In the genomic region with DNA sequence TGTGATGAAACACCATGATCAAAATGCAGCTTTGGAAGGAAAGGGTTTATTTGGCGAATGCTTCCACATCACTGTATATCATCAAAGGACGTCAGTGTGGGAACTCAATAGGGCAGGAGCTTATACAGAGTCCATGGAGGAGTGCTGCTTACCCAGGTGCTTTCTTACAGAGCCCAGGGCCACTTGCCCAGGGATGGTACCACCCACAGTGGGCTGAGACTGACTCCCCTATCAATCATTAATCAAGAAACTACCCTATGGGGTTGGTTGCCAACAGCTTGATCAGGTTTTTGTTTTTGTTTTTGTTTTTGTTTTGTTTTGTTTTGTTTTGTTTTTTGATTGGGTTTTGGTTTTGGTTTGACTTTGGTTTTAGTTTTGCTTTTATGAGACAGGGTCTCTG, we compare ENCODE assay signal across 25 mouse cellular contexts. TPM values are rescaled to one million over a fixed set of nuclear protein-coding genes. Genes with fewer than 3 reads are reported as not detected.
A peak's percentile ranks its signal among the peaks of the same experiment; 100 is the strongest.
DNase-seq lines count a peak whose midpoint lies in the region; ATAC-seq and TF ChIP-seq lines count a peak whose summit lies in the region.
"Had no signal": no experiment of that assay in that cellular context is flagged by ENCODE, and none has a peak within 500 bp of the region (broad histone marks: within the 10 kb centered on the region; RNA-seq: fewer than 3 reads in every experiment).

No protein-coding gene starts in this region.

- ATAC-seq in kidney, embryonic 14.5 days (ENCODE audit: low FRiP score, low TSS enrichment) = no peak
- ATAC-seq: activated CD4-positive, CD25-positive, alpha-beta regulatory T cell, adult 4 months; CD4-positive, CD25-positive, alpha-beta regulatory T cell, adult 4 months; forebrain, embryonic 13.5 days; forebrain, embryonic 15.5 days; Patski had no signal

- no peak for TF ChIP-seq CTCF in kidney, adult 2 months (conservative IDR thresholded peaks at IDR 0.05; ENCODE audit: insufficient read depth, insufficient read length, low read depth, low read length)

- H3K4me3 ChIP-seq in kidney, adult 2 months (ENCODE audit: insufficient read depth, low read depth, low read length) = no peak overlapping the region
- H3K4me3 ChIP-seq in kidney, embryonic 14.5 days (ENCODE audit: low read length) = no peak overlapping the region
- H3K4me3 ChIP-seq: embryonic facial prominence, embryonic 10.5 days; embryonic facial prominence, embryonic 12.5 days; forebrain, embryonic 13.5 days; forebrain, embryonic 15.5 days had no signal

- H3K4me2 ChIP-seq in kidney, embryonic 14.5 days (replicated peaks; ENCODE audit: low read depth, low read length) = no peak overlapping the region
- H3K4me2 ChIP-seq: embryonic facial prominence, embryonic 12.5 days; forebrain, embryonic 13.5 days; forebrain, embryonic 15.5 days had no signal

- DNase-seq in heart, adult 11 months = peak; percentile 56
- no peak for DNase-seq in heart, adult 9 months (ENCODE audit: low spot score in 2 of 2)
- DNase-seq in kidney, adult 2 months = peak; percentile 50
- no peak for DNase-seq in kidney, postnatal 14 days
- peak; percentile 23 for DNase-seq in kidney, postnatal 36 days
- DNase-seq: adrenal gland, adult 8-10 months; adrenal gland, postnatal 14 days; adrenal gland, postnatal 36 days; B cell, adult 2 months; cerebellum, adult 11-12 months; cerebellum, adult 2 months; cerebellum, adult 9-10 months; cerebellum, postnatal 10 days; cerebellum, postnatal 25 days had no signal

- H3K9me3 ChIP-seq in kidney, embryonic 14.5 days (ENCODE audit: control insufficient read depth, low read length) = no peaks in the 10 kb centered on the region
- H3K9me3 ChIP-seq: embryonic facial prominence, embryonic 10.5 days; embryonic facial prominence, embryonic 12.5 days; forebrain, embryonic 13.5 days; forebrain, embryonic 15.5 days; G1E had no signal

- no peak for TF ChIP-seq POLR2A in kidney, adult 2 months (IDR thresholded peaks at IDR 0.05; ENCODE audit: low read depth, low read length)

- no peak overlapping the region for H3K9ac ChIP-seq in kidney, embryonic 14.5 days (ENCODE audit: low read depth, low read length)
- H3K9ac ChIP-seq: embryonic facial prominence, embryonic 12.5 days; forebrain, embryonic 13.5 days; forebrain, embryonic 15.5 days had no signal

- peaks cover 39% of the 10 kb centered on the region for H3K36me3 ChIP-seq in kidney, adult 2 months (ENCODE audit: control insufficient read depth, insufficient read depth, low read length)
- peaks cover 92% of the 10 kb centered on the region for H3K36me3 ChIP-seq in kidney, embryonic 14.5 days (ENCODE audit: control insufficient read depth, insufficient read depth, low read length)

- H3K27ac ChIP-seq in kidney, adult 2 months (ENCODE audit: insufficient read depth, low read depth, low read length) = no peak overlapping the region
- no peak overlapping the region for H3K27ac ChIP-seq in kidney, embryonic 14.5 days (ENCODE audit: low read depth, low read length)
- H3K27ac ChIP-seq: embryonic facial prominence, embryonic 10.5 days; embryonic facial prominence, embryonic 12.5 days; forebrain, embryonic 13.5 days; forebrain, embryonic 15.5 days had no signal

- H3K27me3 ChIP-seq in kidney, adult 2 months (replicated peaks; ENCODE audit: control insufficient read depth, insufficient read depth, low read length) = no peaks in the 10 kb centered on the region
- H3K27me3 ChIP-seq in kidney, embryonic 14.5 days (ENCODE audit: control insufficient read depth, insufficient read depth, low read length) = no peaks in the 10 kb centered on the region
- H3K27me3 ChIP-seq: CH12.LX; embryonic facial prominence, embryonic 12.5 days; forebrain, embryonic 13.5 days; forebrain, embryonic 15.5 days; Patski had no signal

- WGBS in kidney, adult 2 months = 82% methylated on average over 2 of the region's 2 CpGs
- WGBS in kidney, embryonic 14.5 days = 84% methylated on average over 2 of the region's 2 CpGs

- 0 out of 2 replicates have a peak, but pooled peaks cover 5% of the 10 kb centered on the region for H3K4me1 ChIP-seq in kidney, adult 2 months (ENCODE audit: control insufficient read depth, insufficient read depth, low read length)
- H3K4me1 ChIP-seq in kidney, embryonic 14.5 days (ENCODE audit: control insufficient read depth, insufficient read depth, low read length) = no peaks in the 10 kb centered on the region
- H3K4me1 ChIP-seq: embryonic facial prominence, embryonic 10.5 days; embryonic facial prominence, embryonic 12.5 days; forebrain, embryonic 13.5 days; forebrain, embryonic 15.5 days had no signal

RNA-seq across cellular contexts. Expression of a gene that starts 43.8 kb away (rescaled TPM):
- 28.9 and 33.4 TPM in 2 replicates for polyA plus RNA-seq in kidney, adult 2 months (2012; rRNA removed)
- 57.6 and 64.1 TPM in 2 replicates for polyA plus RNA-seq in kidney, embryonic 14.5 days (2014; fragmentation: Nextera tagmentation; extraction: Ambion mirVana)

RNA-seq across cellular contexts. Expression of a gene that starts 47.1 kb away (rescaled TPM):
- 107 and 133 TPM in 2 replicates for polyA plus RNA-seq in kidney, adult 2 months (2012; rRNA removed)
- polyA plus RNA-seq in kidney, embryonic 14.5 days (2014; fragmentation: Nextera tagmentation; extraction: Ambion mirVana) = 0.49 and 1.9 TPM in 2 replicates
- polyA plus RNA-seq: forebrain, embryonic 11.5 days; forebrain, embryonic 13.5 days; G1E; Patski had no signal

Comparison
In these comparisons a context has a peak if more than half of its experiments do, and no peak if none do; other contexts are left out.
1. DNase-seq: peak in heart, adult 11 months (single experiment), kidney, adult 2 months (single experiment) and kidney, postnatal 36 days (2 of 2); none in heart, adult 9 months (0 of 2) and kidney, postnatal 14 days (single experiment).
2. RNA of a gene that starts 47.1 kb away (polyA plus RNA-seq): 107 to 133 TPM in kidney, adult 2 months; 0.49 to 1.9 TPM in kidney, embryonic 14.5 days; every median in the first group is over 10 times any median in the second.